Mouse (Mus musculus): Measurements from ENCODE around the gene Slc33a1.

The Slc33a1 gene

DNA sequence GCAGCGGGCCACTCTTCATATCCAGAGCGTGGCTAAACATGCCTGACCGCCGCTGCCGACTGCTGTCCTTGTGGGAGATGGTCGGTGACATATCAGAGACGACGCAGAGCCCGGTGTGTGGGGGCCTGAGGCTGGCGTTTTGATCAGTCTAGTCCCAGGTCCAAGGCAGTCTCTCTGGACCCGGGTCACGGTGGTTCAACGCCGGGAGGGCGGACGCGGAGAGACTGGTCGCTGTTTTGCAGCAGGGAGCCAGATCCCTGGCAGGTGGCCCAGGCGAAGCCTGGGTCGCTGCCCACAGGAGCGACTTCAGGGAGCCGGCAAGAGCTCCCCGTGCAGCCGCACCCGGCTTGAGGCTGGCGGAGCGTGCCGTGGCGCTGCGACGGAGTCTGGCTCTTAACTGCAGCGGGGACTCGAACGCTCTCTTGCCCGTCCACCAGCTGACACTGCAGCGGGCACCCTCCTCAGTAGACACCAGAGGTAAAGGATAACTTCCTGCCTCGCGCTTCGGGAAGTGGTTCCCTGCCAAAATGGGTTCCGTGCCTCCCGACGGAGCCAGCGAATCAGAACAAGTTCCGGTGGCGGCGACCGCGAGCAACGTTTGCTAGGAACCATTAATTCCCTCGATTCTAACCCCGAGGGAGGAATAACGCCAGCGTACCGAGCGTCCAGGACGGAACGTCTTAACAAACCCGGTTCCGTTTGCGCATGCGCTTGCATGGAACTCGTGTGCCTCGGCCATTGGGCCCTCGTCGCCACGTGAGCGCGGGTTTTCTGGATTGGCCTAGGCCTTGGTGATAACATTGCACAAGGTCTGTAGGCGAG is at the start of gene Slc33a1:
Gene Slc33a1 (minus strand): TSS at position 669 of the 822 bp plus-strand sequence.
- DNase-seq (ENCODE audit: low spot score in 2 of 2), result peak; percentile 94 to 99

DNA sequence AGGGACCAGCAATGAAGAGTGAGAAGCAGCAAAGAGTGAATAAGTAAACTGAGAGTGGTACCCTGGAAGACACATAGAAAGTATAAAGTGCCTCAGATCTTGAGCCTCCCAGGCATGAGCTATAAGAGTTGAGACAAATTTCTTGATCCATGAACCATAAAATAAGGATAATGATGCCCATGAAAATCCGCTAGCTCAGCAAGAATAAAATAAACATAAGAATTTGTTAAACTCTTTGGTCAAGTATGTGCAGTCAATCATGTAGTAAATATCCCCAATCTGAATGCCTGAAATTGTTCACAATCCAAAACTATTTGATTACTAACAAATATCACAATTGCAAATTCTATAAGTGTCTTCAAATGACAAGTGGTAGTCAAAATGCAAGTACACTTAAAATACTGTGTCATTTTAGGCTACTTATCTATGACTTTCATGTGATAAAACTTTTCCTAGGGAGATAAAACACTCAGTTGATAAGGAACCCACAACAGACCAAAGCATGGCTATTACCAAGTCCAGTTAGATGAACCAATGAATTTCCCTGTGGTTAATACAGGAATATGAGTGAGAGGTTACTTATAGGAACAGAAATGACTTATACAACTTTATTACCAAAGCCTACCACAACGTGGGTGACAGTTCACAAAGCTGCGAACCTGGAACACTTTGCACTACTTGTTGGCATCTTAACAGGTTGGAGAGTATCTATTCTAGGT is 24.3 kb upstream of the Slc33a1 start:
- DNase-seq (ENCODE audit: low spot score in 2 of 2), result no peak

DNA sequence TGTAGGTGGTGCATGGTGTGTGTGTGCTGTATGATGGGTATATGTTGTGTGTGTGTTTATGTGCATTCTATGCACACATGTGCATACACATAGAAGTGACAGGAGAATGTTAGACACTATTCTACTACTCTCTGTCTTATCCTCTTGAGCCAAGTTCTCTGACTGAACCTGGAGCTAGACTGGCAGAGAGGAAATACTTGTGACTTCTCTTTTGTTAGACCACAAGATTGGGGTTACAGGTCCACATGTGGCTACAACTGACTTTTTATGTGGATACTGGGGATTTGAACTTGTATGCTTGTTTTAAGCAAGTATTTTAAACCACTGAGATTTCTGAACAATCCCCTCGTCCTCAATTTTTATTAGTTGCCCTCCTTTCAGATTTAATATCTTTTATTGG is 22.1 kb upstream of the Slc33a1 start:
- no peak for DNase-seq (ENCODE audit: low spot score in 2 of 2)

DNA sequence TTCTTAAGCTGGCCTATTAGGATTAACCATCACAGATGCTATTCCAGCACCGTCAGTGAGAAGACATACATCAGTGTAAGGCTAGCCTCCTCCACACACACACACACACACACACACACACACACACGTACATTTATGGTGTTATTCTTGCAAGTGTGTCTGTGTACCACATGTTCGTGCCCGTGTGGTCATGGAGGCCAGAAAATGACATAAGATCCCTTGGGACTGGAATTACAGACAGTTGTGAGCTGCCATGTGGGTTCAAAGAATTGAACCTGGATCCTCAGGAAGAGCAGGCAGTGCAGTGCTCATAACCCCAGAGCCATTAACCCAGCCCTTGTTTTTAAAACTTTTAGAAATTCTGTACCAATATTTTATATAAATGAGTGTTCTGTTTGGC is 13.3 kb upstream of the Slc33a1 start:
- DNase-seq (ENCODE audit: low spot score in 2 of 2), result no peak

DNA sequence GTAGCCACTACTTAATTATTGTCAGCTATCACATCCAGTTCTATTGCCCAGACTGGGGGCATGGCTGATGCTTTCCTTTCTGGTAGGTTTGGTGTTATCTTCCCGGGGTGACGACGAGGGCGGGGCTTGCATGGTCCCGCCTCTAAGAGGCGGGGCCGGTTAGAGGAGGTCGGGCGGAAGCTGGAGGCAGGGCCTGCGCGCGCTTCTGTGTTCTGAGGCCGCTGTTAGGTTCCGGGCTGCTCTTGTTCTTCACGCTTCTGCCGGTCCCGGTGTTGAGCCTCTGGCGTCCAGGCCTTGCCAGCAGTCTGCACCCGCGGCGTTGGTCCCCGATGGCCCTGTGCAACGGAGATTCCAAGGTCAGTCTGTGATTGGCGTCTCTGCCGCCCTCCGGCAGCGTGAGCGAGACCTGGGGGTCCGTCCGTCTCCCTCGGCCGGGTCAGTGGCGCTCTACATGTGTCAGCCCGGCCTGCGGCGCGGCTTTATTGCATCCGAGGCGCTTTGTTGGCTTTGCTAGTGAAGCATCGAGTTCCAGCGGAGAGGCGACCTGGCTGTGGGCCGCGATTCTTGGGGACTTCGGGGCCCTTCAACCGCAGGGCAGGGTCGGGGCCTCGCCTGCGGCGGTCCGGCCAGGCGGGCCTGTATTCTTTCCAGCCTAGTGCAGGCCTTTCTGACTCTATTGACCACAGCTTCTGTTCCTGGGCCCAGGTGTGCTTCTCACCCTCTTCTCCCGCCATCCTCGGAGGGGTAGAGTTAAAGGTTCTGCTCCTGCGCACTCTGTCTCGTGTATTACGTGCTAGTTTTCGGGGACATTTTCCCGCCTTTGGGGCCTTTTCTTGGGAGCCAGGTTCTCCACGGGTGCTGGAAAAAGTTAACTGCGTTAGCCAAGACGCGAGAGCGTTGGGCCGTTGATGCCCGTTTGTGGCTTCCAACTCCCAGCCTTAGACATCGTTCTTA is 11.7 kb upstream of the Slc33a1 start, which contains the start of gene Gmps:
Gene Gmps (plus strand): TSS at position 152 of the 954 bp plus-strand sequence.
- peak; percentile 87 to 96 for DNase-seq (ENCODE audit: low spot score in 2 of 2)

DNA sequence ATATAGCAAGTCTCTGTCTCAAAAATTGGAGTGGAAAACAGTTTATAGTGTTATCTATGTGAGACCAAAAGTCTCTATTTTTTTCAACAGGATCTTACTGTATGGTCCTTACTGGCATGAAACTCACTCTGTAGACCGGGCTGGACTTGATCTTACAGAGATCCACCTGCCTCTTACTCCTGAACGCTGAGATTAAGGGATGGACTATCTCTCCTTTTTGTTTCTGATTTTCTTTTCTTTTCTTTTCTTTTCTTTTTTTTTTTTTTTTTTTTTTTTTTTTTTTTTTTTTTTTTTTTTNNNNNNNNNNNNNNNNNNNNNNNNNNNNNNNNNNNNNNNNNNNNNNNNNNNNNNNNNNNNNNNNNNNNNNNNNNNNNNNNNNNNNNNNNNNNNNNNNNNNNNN is 1.4 kb upstream of the Slc33a1 start:
- no peak for DNase-seq (ENCODE audit: low spot score in 2 of 2)

DNA sequence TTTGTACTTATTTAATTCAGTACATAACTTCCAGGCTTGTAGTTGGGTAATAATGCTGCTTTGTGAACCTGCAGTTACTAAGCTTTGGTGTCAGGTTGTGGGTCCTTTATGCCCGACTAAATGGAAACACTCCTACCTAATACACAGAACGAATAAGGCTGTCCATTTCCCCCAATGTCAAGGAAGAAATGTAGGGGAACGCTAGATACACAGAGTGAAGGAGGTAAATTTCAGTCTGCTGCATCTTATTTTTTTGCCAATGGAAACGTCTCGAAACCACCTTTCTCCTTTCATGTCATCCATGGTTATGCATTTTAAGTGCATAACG is 318 bp upstream of the Slc33a1 start:
- DNase-seq (ENCODE audit: low spot score in 2 of 2), result no peak

DNA sequence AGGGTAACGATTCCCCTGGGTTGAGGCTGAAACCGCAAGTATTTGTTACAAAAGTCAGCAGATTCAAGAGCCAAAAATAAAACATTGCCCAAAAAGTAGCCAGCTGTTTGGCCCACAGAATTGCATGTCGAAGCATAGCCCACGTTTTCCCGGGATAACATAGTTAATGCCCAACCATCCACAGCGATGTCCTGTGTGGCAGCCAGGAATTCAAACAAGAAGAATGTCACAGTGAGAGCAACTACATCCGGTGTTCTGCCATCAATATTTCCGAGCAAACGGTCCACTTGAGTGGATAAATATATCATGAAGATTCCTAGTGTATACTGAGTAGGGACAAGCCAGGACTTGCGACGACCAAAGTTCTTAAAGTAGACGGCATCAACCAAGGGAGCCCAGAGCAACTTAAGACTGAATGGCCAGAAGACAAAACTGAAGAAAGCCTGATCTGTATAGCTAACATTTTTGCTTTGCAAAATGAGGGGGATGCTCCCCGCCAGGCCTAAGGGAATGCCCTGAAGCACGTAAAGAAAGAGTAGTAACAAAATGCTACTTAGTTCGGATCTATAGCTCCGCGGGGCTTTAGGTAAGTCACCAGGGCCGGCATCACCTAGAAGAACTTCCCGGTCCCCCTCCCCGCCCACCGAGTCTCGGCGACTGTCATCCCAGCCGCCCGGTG is 1.0 kb downstream of the Slc33a1 start:
- DNase-seq (ENCODE audit: low spot score in 2 of 2), result peak in 1 of 2 experiments; percentile 63

DNA sequence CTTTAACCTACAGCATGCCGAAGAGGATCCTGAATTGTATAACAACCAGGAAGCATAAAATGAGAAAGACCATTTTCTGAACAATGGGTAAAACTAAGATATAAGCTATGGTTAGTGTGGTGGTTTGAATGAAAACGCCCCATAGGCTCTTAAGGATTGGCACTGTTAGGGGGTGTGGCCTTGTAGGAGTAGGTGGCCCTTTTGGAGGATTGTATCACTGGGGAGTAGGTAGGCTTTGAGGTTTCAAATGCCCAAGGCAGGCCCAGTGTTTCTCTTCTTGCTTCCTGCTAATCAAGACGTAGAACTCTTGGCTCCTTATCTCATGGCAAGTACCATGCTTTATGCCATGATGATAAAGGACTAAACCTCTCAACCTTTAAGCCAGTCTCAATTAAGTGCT is 14.7 kb downstream of the Slc33a1 start:
- no peak for DNase-seq (ENCODE audit: low spot score in 2 of 2)

DNA sequence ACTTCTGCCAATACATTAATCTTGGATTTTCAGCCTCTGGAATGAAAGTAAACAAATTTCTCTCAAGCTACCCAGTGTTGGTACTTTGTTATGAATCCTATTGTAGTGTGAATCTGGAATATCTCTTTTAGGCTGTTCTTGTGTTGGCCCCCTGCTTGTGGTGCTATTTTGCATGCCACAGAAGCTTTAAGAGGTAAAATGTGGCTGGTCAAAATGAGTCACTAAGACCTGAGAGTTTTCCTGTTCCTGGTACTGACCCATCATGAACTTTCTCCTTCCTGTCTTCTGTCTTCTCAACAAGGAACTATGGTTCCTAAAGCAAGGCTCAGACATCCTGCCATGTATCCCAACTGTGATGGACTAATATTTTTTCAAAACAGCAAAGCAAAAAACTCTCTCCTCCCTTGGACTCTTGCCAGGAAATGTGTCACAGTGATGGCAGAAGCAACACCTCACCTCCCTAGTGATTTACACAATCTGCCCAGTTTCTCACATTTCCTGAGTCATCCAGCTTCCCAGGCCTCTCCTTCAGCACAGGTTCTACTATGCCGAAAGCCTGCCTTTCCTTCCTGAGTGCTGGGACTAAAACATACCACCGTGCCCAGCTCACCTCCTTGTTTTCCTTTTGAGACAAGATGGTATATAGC is 23.2 kb downstream of the Slc33a1 start:
- no peak for DNase-seq (ENCODE audit: low spot score in 2 of 2)

DNA sequence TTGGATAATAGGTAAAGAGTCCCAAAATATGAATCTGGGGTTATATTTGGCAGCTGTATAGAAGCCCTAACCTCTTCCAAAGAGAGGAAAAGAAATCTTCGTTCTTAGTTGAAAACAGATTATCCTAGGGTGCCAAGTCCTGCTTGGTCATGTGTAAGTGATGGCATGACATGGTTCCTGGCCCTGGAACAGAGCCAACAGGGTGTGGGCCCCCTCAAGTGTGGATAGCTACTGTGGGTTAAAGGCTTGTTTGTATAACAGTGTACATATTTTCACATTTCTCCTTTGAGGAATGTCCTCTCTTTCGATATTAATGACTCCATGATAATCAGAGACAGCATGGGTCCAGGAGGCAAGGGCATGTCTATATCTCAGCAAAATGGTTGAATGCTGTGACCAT is 25.6 kb downstream of the Slc33a1 start:
- no peak for DNase-seq (ENCODE audit: low spot score in 2 of 2)

DNA sequence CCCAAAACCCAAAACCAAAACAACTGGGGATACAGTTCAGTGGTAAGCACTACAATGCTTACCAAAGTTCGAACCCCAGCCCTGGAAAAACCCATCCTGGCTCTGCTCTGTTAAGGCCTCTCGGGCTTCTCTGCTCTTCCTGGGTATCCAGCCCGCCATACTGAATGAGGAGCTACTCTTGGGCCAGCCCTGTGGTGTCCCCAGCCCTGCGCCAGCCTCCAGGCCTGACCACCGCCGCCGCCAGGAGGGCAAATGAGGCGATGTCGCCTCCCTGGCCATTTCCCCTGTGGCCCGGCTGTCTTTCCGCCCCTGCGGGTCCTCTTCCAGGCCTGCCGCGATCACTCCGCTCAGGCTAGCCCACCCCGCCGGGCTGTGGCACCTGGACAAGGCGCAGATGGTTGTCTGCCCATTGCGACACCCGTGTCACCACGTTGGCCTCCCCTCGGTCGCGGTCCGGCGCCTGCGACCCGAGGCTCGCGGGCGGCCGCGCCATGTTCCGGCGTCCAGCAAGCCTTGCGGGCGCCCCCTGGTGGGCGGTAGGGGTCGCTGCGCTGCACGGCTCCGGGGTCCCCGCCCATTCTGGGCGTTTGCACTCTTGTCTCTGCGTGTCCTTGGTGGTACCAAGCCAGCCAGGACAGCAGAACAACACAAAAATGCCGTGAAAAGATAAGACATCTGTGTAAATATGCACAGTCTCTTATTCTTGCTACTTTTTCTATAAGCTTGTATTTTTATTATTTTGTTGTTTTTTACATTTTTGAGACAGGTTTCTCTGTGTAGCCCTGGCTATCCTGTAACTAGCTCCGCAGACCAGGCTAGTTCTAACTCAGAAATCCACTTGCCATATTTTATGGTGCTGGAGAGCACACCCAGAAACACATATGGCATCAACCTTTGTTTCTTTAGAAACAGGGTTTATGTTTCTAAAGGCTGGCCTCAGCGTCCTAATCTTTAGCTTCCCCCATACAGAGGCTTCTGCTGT is 35.4 kb downstream of the Slc33a1 start, which contains the start of gene E130311K13Rik:
Gene E130311K13Rik (minus strand): TSS at position 595 of the 982 bp plus-strand sequence.
- DNase-seq (ENCODE audit: low spot score in 2 of 2), result peak; percentile 89 to 90

DNA sequence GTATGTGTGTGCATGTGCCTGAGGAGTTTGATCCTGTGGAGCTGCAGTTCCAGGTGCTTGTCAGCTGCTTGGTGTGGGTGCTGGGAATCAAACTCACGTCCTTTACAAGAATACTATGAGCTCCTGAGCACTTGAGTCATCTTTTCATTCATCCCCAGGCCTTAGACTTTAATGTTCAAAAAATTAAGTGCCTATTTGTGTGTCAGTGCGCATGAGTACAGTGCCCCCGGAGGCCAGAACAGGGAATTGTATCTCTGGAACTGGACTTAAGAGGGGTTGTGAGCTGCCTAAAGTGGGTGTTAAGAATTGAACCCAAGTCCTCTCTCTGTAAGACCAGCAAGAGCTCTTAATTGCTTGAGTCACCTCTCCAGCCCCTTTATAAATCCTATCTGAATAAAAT is 44.9 kb downstream of the Slc33a1 start:
- DNase-seq (ENCODE audit: low spot score in 2 of 2), result peak in 1 of 2 experiments; percentile 44

DNA sequence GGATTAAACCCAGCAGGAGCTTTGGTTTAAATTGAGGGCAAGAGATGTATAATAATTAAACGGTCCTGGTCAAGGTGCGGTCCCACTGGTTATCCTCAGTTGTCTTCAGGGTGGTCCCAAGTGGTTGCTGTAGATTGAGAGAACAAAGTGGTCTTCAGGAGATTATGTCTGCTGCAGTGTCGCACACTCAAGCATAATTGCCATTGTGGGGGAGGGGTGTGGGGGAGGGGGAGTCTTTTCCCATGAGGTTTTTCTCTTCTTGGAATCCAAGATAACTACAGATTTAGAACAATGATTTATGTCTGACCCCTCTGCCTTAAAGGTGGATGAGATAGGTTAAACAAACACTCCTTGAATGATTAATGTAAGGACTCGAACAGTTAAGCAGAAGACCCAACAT is 54.3 kb downstream of the Slc33a1 start:
- DNase-seq (ENCODE audit: low spot score in 2 of 2), result no peak

DNA sequence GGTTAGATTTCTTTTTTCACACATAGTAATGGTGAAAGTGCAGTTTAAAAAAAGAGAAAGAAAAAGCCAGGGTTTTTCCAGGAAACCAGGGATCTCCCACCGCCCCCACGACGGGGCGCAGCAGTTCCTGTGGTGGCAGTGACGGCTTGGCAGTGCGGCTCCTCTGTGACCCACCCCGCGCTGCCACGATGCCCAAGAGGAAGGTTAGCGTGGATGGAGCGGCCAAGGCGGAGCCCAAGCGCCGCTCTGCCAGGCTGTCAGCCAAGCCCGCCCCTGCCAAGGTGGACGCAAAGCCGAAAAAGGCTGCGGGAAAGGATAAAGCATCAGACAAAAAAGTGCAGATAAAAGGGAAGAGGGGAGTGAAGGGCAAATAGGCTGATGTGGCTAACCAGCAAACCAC is 59.3 kb downstream of the Slc33a1 start:
- no peak for DNase-seq (ENCODE audit: low spot score in 2 of 2)

DNA sequence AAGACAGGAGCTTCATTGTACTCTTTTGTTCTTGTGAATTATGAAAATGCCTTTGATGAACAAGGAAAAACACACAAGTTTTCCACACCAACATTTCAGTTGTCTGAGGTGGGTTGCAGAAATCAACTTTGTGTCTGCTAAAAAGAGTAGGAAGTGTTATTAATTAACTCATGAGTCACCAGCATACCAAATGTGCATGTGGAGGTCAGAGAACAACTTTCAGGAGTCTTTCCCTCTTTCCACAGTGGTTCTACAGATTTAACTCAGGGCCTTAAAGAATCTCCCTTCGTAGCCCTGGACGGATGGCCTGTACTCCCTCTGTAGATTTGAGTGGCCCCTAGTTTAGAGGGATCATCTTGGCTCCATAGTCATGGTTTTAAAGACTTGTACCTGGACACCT is 60.4 kb downstream of the Slc33a1 start:
- DNase-seq (ENCODE audit: low spot score in 2 of 2), result no peak

DNA sequence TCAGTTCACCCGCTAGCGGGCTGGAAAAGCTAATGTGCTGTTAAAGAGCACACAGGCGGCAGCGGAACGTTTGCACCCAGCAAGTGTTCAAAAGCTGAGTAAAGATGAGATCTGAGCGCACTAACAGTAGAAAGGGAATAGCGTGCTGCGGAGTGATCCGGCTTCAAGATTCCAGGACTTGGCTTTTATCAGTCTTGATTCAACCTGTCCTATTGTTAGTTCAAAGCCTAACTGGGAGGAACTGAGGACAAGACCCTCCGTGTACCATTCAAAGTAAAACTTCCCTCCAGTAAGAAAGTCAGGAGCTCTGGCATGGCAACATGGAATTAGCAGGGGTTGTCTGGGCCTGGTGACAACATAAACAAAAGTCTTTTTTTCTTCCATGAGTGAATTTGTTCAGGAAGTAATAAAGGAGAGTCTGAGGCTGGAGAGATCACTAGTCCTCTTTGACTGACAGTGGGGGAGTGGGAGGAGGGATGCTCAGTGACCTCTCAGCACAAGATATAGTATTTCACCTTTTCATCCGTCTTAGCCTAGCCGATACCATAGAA is 64.5 kb downstream of the Slc33a1 start:
- DNase-seq (ENCODE audit: low spot score in 2 of 2), result no peak

DNA sequence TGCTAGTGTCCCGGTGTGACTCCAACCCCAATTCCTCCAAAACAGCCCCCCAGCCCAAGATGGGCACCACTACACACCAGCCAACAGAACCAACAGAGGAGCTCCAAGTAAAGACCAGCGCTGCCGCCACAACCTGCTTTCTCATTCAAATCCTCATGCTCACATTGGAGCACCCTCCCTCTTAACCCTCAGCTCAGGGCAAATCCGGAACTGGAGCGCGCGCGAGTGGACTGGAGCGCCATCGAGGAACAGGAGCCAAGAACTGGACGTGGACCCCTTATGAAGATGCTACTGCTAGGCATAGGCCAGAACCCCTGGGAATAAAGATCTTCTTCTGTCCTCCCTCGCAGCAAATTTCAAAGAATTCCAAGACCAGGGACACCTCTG is 65.3 kb downstream of the Slc33a1 start, which contains the start of gene Plch1:
Gene Plch1 (minus strand): TSS at position 164 of the 387 bp plus-strand sequence.
- DNase-seq (ENCODE audit: low spot score in 2 of 2), result peak in 1 of 2 experiments; percentile 44
